Mouse (Mus musculus) heart, postnatal 0 days (tissue): ENCODE results near the gene Tgfbr3.

ENCODE experiments used
- CTCF ChIP-seq: IDR thresholded peaks from 2 replicates; pipeline ENCODE4 v1.5.1; 2016; ENCODE audit warnings: antibody characterized with exemption, control low read depth, low read depth
- EP300 ChIP-seq: IDR thresholded peaks from 2 replicates; pipeline ENCODE4 v1.6.1; 2016; ENCODE audit warnings: antibody characterized with exemption, low read depth

DNA sequence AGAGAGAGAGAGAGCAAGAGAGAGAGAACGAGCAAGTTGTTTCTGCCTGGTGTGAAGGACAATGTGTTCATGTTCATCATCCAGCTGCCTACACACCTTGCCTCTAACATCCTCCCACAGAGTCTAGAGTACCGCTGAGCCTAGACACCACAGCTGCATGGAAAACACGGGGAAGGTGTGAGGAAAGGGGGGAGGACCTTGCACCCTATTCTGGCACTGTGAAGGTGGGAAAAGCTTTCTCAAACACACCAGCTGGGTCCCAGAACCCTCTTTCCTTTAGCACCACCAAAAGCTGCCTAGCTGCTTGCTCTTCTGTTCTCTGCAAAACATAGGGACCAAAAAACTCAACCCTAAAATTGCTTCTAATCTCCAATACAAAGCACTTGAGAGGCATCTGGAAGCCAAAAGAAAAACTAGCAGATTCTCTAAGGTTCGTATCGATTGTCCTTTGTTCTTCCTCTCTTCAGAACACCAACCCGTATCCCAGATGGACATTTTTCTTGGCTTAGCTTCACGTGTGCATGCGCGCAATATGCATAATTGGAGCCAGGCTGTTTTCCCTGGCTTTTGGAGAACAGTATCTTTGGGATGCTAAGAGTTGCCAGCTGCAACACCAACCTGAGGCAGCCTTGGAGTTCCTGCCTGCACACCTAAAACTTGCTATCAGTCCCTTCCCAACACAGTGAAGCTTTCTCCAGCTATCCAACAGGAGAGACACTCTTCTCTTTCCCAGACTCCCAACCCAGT is 6.7 kb downstream of the Tgfbr3 start:
- TF ChIP-seq CTCF (no peak), EP300 (no peak)
